Mouse (Mus musculus) thymus, postnatal 10 days (tissue): Measurements from ENCODE around the gene Inpp5a.
"Not testable (repeated sequence)": the region's sequence is repeated elsewhere in the genome, so short reads cannot be mapped to it uniquely, and the experiment has no call there.

Experiments used
- DNase-seq, 2 experiments: peaks; one replicate each; pipeline ENCODE4 v3.0.0; 2021; ENCODE audit warnings: low spot score in 2 of 2

Inpp5a gene

DNA sequence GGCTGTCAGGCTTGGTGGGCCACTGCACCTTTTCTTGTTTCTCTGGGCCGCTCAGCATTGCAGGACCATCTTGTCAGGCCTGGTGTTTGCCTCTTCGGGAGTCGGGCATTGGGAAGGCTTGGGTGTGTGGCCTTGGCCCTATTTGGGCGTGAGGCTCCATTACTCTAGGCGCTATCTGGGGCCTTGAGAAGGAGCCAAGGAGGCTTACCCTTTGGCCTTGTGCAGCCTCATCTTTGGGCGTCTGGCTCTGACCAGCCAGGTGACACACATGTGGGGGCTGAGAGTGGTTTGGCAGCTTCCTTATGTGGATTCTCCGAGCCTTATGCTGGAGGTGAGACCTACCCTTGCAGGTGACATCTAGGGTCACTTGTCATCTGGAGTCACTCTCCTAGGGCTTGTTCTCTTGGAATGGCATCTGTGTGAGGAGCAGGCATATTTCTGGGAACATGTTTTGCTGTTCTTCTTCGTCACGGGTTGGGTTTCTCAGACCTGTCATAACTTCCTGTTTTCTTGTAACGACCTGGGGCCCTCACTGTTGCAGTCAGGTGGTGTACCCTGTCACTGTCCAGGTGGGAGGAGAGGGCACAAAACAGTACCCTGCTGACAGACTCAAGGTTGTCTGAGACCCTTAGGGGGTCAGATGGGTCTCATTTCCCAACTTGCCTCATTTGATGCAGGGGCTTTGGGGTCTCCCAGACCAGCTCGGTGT lies 11.2 kb downstream of the Inpp5a start:
- DNase-seq: no peak

DNA sequence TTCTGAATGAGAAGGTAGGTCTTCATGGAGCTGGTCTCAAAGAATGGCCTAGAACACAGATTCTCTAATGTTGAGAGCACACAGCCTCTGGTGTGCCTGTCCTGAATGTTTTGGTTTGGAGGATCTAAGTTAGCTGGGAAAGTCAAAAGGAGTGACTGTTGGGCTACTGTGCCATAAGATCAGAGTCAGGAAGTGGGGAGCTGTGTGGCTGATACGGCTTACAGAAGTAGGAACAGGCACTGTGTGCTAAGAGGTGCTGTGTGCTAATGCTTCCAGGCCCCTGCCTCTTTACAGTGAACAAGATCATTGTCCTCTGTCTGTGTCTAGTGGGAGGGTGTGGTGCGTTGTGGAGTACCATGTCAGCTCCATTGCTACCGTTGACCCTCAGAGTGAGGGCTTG lies 12.0 kb downstream of the Inpp5a start:
- DNase-seq: no peak

DNA sequence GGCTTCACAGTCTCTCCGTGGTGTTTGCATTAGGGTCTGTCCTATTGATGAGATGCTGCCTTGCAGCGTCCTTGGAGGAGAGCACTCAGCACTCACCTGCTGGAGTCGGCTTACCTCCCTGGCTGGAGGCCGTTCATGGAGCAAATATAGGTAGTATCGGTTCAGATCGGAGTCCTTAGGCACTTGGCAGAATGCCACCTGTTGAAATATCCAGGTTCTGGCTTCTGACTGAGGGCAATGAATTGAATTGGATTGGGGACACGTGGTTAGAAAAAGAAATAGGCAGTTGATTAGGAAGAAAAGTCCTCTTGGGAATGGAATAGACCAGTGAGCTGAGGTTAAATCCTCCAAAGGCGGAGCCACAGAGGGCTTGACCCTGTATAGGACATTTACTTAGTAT lies 12.9 kb downstream of the Inpp5a start:
- no peak for DNase-seq

DNA sequence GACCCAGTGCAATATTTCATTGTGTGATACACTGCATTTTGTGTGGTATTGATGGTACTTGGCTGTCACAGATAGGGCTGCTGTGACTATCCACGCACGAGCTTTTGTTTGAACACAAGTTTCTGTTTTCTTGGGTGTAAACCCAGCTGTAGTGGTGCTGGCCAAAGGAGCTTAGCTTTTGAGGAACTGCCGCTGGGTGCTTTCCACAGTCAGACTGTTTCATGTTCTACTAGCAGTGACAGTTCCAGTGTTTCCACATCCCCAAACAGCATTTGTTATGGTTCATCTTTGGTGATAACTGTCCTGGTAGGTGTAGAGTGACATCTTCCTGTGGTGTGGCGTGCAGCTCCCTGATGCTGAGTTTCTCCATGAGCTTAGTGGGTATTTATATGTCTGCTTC lies 13.8 kb downstream of the Inpp5a start:
- DNase-seq: no peak

DNA sequence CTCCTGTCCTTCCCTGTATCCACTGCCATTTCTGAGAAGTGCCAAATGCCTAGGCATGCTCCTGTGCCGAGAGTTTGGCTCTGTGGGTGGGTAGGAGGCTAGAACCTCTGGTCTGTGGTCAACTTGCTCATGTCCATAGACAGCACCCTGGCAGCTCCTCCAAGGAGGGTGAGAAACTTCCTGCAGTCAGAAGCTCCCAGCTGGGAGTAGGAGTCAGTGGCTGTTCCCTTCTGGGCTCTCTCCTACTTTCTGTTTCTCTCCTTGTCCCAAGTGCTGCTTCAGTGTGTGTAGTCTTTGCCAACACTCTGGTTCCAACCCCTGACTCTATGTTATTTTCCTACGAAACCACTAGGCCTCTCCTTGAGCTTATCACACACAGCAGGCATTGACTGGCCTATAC lies 17.7 kb downstream of the Inpp5a start:
- no peak for DNase-seq

DNA sequence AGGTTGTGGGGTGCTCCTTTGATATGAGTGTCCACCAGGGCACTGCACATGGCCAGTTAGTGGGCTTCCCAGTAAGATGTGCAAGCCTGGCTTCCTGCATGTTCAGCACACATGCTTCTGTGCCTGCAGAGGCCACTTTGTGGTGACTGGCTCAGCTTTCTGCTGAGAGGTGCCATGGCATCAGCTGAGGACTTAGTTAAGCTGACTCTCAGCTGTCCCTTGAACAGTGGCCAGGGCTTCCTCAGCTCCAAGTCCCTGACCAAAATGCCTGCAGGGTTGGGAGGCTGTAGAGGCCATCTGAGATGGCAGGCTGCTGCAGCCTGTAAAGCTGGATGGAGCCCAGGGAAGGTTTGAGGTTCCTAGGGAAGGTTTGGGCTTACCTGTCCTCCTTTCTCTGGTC lies 19.1 kb downstream of the Inpp5a start:
- no peak for DNase-seq

DNA sequence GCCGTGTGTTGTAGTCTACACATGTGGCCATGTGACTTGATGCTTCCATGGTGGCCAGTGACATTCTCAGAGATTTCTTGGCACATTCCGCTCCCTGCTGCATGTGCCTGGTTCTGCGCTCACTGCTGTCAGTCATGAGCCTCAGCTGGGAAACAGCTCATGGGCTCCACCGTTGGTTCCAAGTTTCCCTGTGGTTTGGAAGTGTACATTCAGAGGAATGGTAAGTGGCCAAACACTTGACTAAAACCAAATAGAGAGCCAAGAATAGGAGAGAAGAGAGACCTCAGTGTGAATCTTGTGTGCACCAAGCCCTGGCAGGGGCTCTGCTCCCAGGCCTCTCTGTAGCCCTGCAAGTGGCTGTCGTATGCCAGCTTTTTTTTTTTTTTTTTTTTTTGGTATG lies 21.0 kb downstream of the Inpp5a start:
- DNase-seq: no peak

DNA sequence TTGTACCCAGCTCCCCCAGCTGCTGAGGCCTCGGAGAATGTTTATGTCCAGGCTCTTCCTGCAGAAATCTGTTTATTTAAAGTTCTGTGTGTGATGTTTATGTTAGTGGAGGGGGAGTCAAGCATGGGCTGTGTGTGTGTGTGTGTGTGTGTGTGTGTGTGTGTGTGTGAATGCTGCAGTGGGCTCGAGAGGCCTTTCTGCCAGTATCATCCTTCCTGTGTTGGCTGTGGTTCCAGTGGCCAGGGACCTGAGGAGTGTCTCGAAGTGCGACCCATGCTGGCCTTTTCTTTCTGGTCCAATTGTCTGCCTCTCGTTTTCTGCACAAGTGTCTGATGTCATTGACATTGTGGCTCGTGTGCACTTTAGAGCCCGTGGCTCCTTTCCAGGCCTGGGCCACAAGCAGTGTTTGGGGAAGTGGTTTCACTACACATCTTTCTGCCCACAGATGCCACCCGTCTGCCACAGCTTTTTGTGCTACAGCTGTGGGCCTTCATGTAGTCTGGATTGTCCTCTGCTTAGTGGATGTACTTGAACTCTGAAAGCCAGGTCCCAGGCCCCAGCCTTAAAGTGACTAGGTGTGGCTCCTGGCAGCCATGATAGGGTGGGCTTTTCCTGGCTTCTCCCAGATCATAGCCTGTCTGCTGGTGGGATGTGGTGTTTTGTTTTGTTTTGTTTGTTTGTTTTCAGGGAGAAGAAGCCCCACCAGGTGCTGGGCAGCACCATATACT lies 23.5 kb downstream of the Inpp5a start:
- DNase-seq: no peak

DNA sequence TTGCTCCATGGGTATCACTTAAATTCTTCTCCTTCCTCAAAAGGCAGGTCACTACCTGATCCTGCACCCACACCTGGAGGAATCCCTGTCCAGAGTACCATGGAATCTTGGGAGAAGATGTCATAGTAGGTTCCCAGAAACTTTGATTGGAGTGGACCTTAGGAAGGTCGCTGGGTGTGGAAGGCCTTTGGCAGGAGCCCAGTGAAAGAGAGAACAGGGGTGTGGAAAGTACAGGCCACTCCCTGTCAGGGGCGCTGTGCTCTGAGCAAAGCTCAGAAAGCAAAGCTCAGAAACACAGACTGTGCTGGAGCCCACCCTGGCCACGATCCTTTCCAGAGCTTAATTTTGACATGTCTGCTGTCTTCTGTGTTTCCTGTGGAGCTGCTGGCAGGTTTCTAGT lies 24.5 kb downstream of the Inpp5a start:
- no peak for DNase-seq

DNA sequence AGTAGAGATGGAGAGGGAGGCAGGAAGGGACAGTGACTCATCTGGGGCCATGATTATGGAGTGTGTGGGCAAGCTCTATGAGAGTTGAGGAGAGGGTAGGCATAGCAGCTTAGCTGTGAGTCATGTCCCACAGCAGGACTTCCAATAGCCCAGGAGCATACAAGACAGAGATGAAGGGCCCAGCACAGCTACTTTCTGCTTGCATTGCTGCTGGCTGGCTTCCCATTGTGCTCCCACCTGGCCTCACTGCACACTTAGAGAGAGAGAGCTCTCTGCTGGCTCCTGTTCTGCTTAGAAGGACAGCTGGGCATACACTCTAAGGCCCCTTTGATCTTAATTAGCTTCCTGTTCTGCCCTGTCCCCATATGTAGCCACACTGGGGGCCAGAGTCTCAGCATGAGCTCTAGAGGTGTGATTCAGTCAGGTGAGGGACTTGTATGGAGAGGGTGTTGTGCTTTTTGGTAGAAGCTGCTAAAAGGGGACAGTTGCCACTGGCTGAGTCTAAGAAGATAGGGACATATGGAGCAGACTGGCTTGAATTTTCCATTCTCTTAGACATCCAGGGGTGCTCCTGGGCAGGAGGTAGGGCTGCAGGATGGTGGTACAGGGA lies 26.8 kb downstream of the Inpp5a start:
- DNase-seq: no peak

DNA sequence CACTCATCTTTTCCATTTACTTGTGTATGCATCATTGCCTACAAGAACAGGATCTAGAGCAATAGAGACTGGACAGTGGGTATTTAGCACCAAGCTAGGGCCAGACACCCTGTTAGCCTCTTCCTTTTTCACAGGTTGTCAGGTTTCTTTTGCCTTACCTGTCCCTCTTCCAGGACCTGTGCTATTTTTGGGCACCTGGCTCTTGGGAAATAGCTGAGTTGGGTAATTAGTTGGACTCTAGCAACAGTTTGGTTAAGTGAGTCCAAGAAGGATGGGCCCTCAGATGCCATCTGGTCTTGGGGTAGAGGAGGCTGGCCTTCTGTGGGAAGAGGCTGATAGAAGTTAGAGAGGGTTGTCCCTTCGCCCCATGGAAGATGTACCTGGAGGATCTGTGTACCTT lies 29.5 kb downstream of the Inpp5a start:
- no peak for DNase-seq

DNA sequence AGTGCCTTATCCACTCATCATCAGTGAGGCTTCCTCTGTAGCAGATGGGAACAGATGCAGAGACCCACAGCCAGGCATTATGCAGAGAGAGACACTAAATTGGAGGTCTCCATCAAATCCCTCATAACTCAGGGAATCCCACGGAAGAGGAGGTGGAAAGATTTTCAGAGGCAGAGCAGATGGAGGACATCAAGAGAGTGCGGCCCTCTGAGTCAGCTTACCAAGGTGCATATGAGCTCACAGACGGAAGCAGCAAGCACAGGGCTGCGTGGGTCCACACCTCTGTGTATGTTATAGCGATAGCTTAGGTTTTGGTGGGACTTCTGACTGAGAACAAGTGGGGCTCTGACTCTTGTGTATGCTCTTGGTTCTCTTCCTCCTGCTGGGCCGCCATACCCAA lies 33.9 kb downstream of the Inpp5a start:
- no peak for DNase-seq

DNA sequence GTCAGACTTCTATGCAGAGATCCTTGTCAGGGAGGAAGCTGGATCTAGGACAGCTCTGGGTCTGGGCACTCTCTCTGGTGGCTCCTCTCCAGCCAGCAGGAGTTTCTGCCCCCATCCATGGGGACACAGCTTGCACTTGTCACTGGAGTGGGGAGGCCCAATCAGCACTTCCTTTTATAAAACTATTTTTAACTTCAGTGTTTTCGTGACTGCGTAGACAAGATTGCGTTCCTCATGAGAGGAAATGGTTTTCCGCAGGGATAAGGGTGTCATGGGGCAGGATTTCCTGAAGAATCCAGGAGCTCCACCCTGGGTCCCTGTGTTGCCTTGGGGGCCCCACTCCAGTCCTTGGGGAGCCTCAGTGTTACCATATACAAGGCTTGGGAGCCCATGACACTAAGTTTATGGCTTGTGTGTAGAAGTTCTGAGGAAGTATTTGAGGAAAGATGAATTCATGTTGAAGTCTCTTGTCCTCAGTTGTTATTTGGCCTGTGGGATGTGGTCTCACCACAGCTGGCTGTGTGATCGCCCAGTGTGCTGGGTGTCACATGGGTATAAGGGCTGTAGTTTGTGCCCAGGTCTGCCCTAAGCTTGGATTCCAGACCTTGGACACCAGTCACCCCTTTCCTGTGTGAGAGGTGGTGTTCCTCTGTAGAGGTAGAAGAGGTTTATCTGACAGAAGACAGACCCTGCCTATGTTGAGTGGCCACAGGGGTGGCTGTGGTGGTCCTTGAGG lies 45.4 kb downstream of the Inpp5a start:
- DNase-seq: no peak

DNA sequence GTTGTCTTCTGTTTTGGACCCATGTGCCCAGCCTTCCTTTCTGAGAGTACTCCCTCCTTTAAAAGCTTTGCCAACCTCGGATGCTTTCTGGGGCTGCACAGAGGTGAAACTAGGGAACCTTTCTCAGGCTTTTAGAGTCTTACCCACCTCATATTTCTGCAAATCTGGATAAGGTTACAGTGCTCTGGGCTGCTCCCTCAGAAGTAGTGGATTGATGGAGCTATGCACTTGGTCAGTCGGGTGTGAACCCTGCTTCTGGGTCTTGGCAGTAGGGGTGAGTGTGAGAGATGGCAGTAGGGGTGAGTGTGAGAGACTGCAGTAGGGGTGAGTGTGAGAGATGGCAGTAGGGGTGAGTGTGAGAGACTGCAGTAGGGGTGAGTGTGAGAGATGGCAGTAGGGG lies 46.0 kb downstream of the Inpp5a start:
- DNase-seq: not testable (repeated sequence)

DNA sequence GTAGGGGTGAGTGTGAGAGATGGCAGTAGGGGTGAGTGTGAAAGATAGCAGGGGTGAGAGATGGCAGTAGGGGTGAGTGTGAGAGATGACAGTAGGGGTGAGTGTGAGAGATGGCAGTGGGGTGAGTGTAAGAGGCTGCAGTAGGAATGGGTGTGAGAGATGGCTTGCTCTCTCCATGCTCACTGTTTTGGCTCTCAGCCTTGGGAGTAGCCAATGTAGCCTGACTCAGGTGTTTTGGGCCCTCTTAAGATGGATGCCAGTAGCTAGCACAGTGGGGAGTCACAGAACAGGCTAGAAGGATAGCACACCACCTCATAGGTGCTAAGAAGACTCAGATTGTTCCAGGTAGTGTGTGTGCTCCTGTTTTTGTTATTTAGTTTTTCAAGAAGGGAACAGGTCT lies 46.8 kb downstream of the Inpp5a start:
- no peak for DNase-seq

DNA sequence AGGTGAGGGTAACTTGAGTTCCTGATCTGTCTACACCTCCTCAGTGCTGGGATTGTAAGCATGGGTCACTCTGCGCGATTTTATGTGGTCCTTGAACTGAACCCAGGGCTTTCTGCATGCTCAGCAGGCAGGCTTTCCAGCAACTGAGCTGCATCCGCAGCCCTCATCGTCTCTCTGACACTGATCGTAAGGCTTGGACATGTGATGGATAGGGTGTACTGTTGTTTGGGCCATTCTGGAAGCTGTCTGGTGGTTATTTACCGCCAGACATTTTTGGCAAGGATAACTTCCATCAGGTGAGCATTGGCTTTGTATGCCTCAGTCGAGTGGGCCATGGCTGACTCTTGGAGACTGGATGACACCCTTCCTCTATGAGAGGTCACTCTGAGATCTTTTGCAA lies 48.0 kb downstream of the Inpp5a start:
- DNase-seq: no peak

DNA sequence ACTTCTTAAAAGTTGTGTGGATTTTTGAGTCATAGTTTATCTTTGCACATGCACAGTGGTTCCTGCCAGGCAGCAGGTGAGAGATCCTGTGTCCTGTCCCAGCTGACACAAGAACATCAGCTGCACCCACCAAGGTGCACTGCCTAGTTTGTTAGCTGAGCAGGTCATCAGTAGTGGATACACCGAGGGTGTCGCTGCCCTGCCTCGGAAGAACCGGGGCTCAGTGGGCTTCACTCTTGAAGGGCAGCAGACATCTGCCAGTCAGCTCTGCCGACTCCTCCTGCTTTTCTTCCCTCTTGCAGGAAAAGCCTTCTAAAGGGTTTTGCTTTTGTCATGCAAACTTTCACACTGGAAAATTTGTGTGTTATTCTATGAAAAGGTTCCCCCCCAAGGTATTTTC lies 48.6 kb downstream of the Inpp5a start:
- DNase-seq: no peak

DNA sequence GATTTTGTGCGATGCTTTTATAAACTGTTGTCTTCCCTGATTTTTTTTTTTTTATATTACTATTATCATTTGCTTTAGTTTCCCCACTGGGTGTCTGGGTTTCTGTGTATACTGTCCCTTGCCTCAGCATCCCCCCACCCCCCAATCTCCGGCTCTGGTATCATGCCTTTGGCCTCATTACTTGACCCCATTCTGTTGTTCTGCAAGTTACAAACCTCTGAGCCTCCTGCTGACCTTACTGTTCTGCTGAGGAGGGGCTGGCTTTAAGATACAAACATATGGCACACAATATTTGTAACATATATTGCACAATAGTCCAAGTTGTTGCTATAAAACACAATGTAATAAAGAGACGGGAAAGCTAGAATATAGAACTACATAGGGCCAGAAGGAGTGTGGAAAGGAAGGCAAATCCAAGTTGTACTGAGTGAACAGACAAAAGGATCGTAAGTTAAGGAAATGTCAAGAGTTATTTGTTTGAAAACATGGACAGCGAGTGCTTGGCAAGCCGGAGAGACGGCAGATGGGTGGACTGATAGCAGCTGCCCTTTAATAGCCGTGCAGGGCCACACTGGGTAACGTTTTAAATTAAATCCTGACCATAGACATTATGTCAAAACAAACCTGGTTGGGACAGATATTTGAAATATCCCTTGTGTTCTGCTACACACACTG lies 49.2 kb downstream of the Inpp5a start:
- no peak for DNase-seq

DNA sequence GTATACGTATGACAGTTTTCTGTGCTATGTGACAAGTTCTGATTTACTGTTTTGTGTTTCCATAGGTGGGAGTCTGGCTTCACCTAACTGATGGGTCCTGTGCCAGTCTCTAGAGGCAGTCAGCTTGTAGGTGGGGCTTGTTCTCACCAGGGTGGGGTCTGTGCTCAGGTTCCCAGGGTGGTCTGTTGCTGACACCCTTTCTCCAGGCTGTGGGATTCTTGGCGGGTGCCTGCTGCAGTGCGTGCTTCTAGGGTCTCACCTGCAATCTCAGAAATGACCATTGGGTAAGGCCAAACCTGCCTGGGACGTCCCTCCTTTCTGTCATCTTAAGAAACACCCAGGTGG lies 49.7 kb downstream of the Inpp5a start:
- DNase-seq: no peak

DNA sequence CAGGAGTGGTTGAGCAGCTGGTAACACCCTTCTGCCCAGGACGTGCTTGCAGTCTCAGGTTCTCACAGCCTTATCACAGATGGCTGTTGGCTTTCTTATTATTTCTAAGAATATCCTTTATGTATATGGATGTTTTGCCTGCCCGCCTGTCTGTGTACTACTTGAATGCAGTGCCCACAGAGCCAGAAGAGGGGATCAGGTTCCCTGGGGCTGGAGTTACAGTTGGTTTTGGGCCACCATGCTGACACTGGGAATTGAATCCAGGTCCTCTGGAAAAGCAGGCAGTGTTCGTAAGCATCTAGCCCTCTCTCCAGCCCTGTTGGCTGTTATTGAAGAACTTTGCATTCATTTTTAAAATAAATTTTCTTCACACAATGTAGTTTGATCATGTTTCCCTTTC lies 50.1 kb downstream of the Inpp5a start:
- no peak for DNase-seq

DNA sequence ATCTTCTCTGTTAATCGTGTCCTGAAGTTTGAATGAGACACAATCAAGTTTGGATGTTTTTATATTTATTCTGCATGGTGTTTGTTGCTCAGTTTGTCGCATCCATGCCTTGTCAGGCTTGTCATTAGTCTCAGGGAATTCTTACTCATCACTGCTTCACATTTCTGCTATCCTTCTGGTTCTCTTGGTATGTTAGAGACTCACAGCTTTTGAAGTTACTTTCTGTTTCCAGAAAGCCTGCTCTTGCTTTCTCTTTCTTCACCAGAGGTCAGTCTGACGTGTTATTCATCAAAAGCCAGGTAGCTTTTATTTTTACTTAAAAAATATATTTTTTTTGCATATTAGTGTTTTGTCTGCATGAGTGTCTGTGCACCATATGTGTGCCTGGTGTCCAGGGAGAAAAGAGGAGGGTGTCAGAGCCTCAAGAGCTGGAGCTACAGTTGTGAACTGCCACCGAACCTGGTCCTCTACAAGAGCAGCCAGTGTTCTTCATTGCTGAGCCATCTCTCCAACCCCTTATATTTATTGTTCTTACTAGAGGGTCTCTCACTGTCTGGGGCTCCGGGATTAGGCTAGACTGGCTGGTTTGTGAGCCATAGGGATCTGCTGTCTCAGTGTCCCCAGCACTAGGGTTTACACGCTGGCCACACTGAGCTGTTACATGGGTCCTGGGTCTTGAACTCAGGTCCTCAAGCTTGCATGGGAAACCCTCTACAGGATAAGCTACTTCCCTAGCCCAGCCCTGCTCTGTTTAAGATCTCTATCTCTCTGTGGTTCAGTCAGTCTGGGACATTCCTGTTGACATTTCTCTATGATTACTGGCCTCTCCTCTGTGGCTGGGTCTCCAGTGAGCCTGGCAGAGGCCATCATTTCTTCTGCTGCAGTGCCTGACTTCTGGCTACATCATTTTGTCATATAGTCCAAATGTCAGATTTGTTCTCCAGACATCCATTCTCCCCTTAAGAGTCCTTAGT lies 51.3 kb downstream of the Inpp5a start:
- no peak for DNase-seq
